Mouse (Mus musculus) forebrain, embryonic 15.5 days (tissue): ENCODE data around the gene Cfap157. TPM values are rescaled to one million over a fixed set of nuclear protein-coding genes. Genes with fewer than 3 reads are reported as not detected.
A peak's percentile ranks its signal among the peaks of the same experiment; 100 is the strongest.

Experiments
- ATAC-seq: fragments of 200-750 bp; cut with Nextera tagmentation; replicated peaks from 2 replicates; pipeline ENCODE4 v1.8.0; 2017; ENCODE audit warnings: mild to moderate bottlenecking, moderate TSS enrichment, moderate library complexity
- H3K27ac ChIP-seq: fragments of 300-500 bp; sonication (generic); replicated peaks from 2 replicates; pipeline ENCODE4 v1.5.1; 2015; ENCODE audit warnings: mild to moderate bottlenecking, inconsistent platforms
- H3K27me3 ChIP-seq: fragments of 300-500 bp; sonication (generic); 2 replicates; pipeline ENCODE4 v1.6.1; 2015; ENCODE audit warnings: inconsistent platforms
- H3K36me3 ChIP-seq: fragments of 300-500 bp; sonication (generic); 2 replicates; pipeline ENCODE4 v1.6.1; 2015; ENCODE audit warnings: mild to moderate bottlenecking, inconsistent platforms
- H3K4me1 ChIP-seq: fragments of 300-500 bp; sonication (generic); 2 replicates; pipeline ENCODE4 v1.6.1; 2015; ENCODE audit warnings: inconsistent platforms
- H3K4me2 ChIP-seq: fragments of 300-500 bp; sonication (generic); replicated peaks from 2 replicates; pipeline ENCODE4 v1.6.1; 2015; ENCODE audit warnings: mild to moderate bottlenecking, inconsistent platforms
- H3K4me3 ChIP-seq: fragments of 300-500 bp; sonication (generic); 2 replicates; pipeline ENCODE4 v1.5.1; 2015; ENCODE audit warnings: mild to moderate bottlenecking, inconsistent platforms
- H3K9ac ChIP-seq: fragments of 300-500 bp; sonication (generic); replicated peaks from 2 replicates; pipeline ENCODE4 v1.6.1; 2015; ENCODE audit warnings: mild to moderate bottlenecking, inconsistent platforms
- H3K9me3 ChIP-seq: fragments of 300-500 bp; sonication (generic); 2 replicates; pipeline ENCODE4 v1.6.1; 2016; ENCODE audit warnings: inconsistent platforms
- WGBS: fragments of 180-500 bp; shearing (Covaris S2); methylation state at CpG from one replicate; pipeline ENCODE4 v1.1.7; 2015; ENCODE audit warnings: mixed read lengths; 5-methylcytosine and 5-hydroxymethylcytosine counted together
- polyA plus RNA-seq: library from polyadenylated mRNA; unstranded; fragments of >200 nt; fragmentation: Nextera tagmentation; extraction: Ambion mirVana; gene quantifications from 2 replicates; pipeline ENCODE4 v1.2.1, GENCODE M21; 2015

The Cfap157 gene
- polyA plus RNA-seq = 0.61 and 1.0 TPM in 2 replicates

GRCm38 (mm10) chr2:32784048-32784681 lies at the start of gene Cfap157:
Gene Cfap157 (minus strand): TSS chr2:32784428.
- Histone ChIP-seq H3K36me3 (peaks cover 2% of the 10 kb centered on the region; the same call in 1 of the 2 replicates), H3K4me2 (no peak within 1 kb of the TSS), H3K9me3 (no peaks in the 10 kb centered on the region), H3K27me3 (no peaks in the 10 kb centered on the region), H3K9ac (no peak within 1 kb of the TSS), H3K27ac (no peak within 1 kb of the TSS), H3K4me3 (no peak within 1 kb of the TSS), H3K4me1 (no peaks in the 10 kb centered on the region)
- ATAC-seq = no peak
- WGBS = 76% methylated on average over 4 of the region's 4 CpGs

- no peak for ATAC-seq
- WGBS = 77% methylated on average over 11 of the region's 11 CpGs
- H3K9ac ChIP-seq = no peak overlapping the region
- H3K9me3 ChIP-seq = no peaks in the 10 kb centered on the region
- peaks cover 4% of the 10 kb centered on the region for H3K4me1 ChIP-seq
- no peaks in the 10 kb centered on the region for H3K27me3 ChIP-seq
- no peak overlapping the region for H3K27ac ChIP-seq
- no peaks in the 10 kb centered on the region for H3K36me3 ChIP-seq
- H3K4me2 ChIP-seq = no peak overlapping the region
- H3K4me3 ChIP-seq = no peak overlapping the region
These were observed 44.9 kb upstream of the Cfap157 start for GRCm38 (mm10) chr2:32828979-32829676.

GRCm38 (mm10) chr2:32825796-32826195 lies 41.6 kb upstream of the Cfap157 start:
- H3K9ac ChIP-seq = no peak overlapping the region
- peaks cover 10% of the 10 kb centered on the region for H3K4me1 ChIP-seq
- H3K9me3 ChIP-seq = no peaks in the 10 kb centered on the region
- no peak overlapping the region for H3K4me3 ChIP-seq
- 0 out of 2 replicates have a peak, but pooled peaks cover 6% of the 10 kb centered on the region for H3K36me3 ChIP-seq
- no peak overlapping the region for H3K27ac ChIP-seq
- H3K4me2 ChIP-seq = no peak overlapping the region
- no peak for ATAC-seq
- 81% methylated on average over 6 of the region's 6 CpGs for whole genome bisulfite sequencing
- H3K27me3 ChIP-seq = no peaks in the 10 kb centered on the region

GRCm38 (mm10) chr2:32824778-32825177 lies 40.5 kb upstream of the Cfap157 start:
- no peak overlapping the region for H3K27ac ChIP-seq
- peaks cover 15% of the 10 kb centered on the region; the same call in 1 of the 2 replicates for H3K36me3 ChIP-seq
- H3K9me3 ChIP-seq = no peaks in the 10 kb centered on the region
- no peak overlapping the region for H3K4me3 ChIP-seq
- WGBS = 75% methylated on average over 1 of the region's 1 CpGs
- peaks cover 10% of the 10 kb centered on the region for H3K4me1 ChIP-seq
- no peaks in the 10 kb centered on the region for H3K27me3 ChIP-seq
- no peak for ATAC-seq
- no peak overlapping the region for H3K4me2 ChIP-seq
- H3K9ac ChIP-seq = no peak overlapping the region

- ATAC-seq = no peak
- Histone ChIP-seq H3K4me3 (no peak overlapping the region), H3K4me2 (no peak overlapping the region), H3K4me1 (peaks cover 10% of the 10 kb centered on the region), H3K27me3 (no peaks in the 10 kb centered on the region), H3K36me3 (peaks cover 16% of the 10 kb centered on the region; the same call in 1 of the 2 replicates), H3K27ac (no peak overlapping the region; the same call in 1 of the 2 replicates), H3K9ac (no peak overlapping the region), H3K9me3 (no peaks in the 10 kb centered on the region)
- WGBS = 56% methylated on average over 8 of the region's 8 CpGs
These were observed 40.0 kb upstream of the Cfap157 start for GRCm38 (mm10) chr2:32824181-32824580.

- Histone ChIP-seq H3K4me3 (no peak overlapping the region), H3K9me3 (no peaks in the 10 kb centered on the region), H3K27ac (no peak overlapping the region; the same call in 1 of the 2 replicates), H3K9ac (no peak overlapping the region), H3K27me3 (no peaks in the 10 kb centered on the region), H3K36me3 (peaks cover 16% of the 10 kb centered on the region; the same call in 1 of the 2 replicates), H3K4me2 (no peak overlapping the region), H3K4me1 (peaks cover 10% of the 10 kb centered on the region)
- no peak for ATAC-seq
- 70% methylated on average over 8 of the region's 8 CpGs for WGBS
These were observed 39.4 kb upstream of the Cfap157 start for GRCm38 (mm10) chr2:32823579-32824154.

GRCm38 (mm10) chr2:32823153-32823552 lies 38.9 kb upstream of the Cfap157 start:
- H3K4me2 ChIP-seq = no peak overlapping the region
- H3K9me3 ChIP-seq = no peaks in the 10 kb centered on the region
- peaks cover 18% of the 10 kb centered on the region for H3K36me3 ChIP-seq
- no peak overlapping the region for H3K9ac ChIP-seq
- no peak for ATAC-seq
- no peak overlapping the region for H3K27ac ChIP-seq
- WGBS = 79% methylated on average over 11 of the region's 11 CpGs
- no peak overlapping the region for H3K4me3 ChIP-seq
- H3K4me1 ChIP-seq = peaks cover 10% of the 10 kb centered on the region
- no peaks in the 10 kb centered on the region for H3K27me3 ChIP-seq

- no peaks in the 10 kb centered on the region for H3K9me3 ChIP-seq
- H3K27ac ChIP-seq = no peak overlapping the region
- H3K36me3 ChIP-seq = peaks cover 23% of the 10 kb centered on the region
- no peak overlapping the region for H3K4me3 ChIP-seq
- no peaks in the 10 kb centered on the region for H3K27me3 ChIP-seq
- ATAC-seq = no peak
- peaks cover 12% of the 10 kb centered on the region for H3K4me1 ChIP-seq
- no peak overlapping the region for H3K9ac ChIP-seq
- no peak overlapping the region for H3K4me2 ChIP-seq
- WGBS = 87% methylated on average over 6 of the region's 6 CpGs
These were observed 38.4 kb upstream of the Cfap157 start for GRCm38 (mm10) chr2:32822643-32823042.

- 70% methylated on average over 11 of the region's 11 CpGs for WGBS
- Histone ChIP-seq H3K9ac (no peak overlapping the region), H3K9me3 (no peaks in the 10 kb centered on the region), H3K36me3 (peaks cover 25% of the 10 kb centered on the region), H3K4me2 (no peak overlapping the region), H3K4me1 (peaks cover 23% of the 10 kb centered on the region), H3K4me3 (no peak overlapping the region), H3K27me3 (no peaks in the 10 kb centered on the region), H3K27ac (no peak overlapping the region)
- ATAC-seq = no peak
These were observed 37.0 kb upstream of the Cfap157 start for GRCm38 (mm10) chr2:32821041-32821802.

- Histone ChIP-seq H3K27ac (peak overlapping the region; percentile 88), H3K4me2 (no peak overlapping the region), H3K27me3 (no peaks in the 10 kb centered on the region), H3K9me3 (no peaks in the 10 kb centered on the region), H3K9ac (no peak overlapping the region), H3K36me3 (peaks cover 46% of the 10 kb centered on the region), H3K4me3 (no peak overlapping the region), H3K4me1 (peaks cover 14% of the 10 kb centered on the region)
- ATAC-seq = no peak
- WGBS = 92% methylated on average over 5 of the region's 5 CpGs
These were observed 34.0 kb upstream of the Cfap157 start for GRCm38 (mm10) chr2:32818208-32818607.

GRCm38 (mm10) chr2:32817589-32817988 lies 33.4 kb upstream of the Cfap157 start:
- Histone ChIP-seq H3K9me3 (no peaks in the 10 kb centered on the region), H3K4me1 (peaks cover 14% of the 10 kb centered on the region), H3K4me3 (no peak overlapping the region), H3K36me3 (peaks cover 52% of the 10 kb centered on the region), H3K27ac (peak overlapping the region; percentile 88), H3K9ac (no peak overlapping the region), H3K4me2 (no peak overlapping the region), H3K27me3 (no peaks in the 10 kb centered on the region)
- no peak for ATAC-seq
- 39% methylated on average over 7 of the region's 7 CpGs for WGBS
